Mouse (Mus musculus): ENCODE results near the gene Actl7b. TPM values are rescaled to one million over a fixed set of nuclear protein-coding genes. Genes with fewer than 3 reads are reported as not detected.

Actl7b gene
- polyA plus RNA-seq, 1 experiment = not detected

DNA sequence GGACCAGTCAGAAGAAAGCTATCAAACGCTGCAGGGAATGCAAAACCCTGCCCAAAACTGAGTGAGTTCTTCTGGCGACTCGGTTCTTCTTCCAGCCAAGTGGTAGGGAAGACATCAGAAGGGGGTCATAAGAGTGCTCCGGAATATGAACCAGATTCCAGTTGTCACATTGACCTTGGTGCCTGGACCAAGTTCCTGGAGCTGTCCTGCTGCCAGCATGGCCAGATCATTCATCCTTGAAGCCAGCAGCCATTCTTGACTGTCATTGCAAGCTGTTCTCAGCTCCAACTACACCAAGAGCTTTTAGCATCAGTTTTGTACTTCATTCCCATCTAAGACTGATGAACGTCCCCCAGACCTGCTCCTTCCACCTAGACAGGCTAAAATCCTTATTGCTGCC is 24.4 kb downstream of the Actl7b start:
- Histone ChIP-seq H3K36me3 (ENCODE audit: control insufficient read depth, insufficient read depth, low read length) (no peaks in the 10 kb centered on the region), H3K4me1 (ENCODE audit: control insufficient read depth, insufficient read depth, insufficient read length) (no peaks in the 10 kb centered on the region), H3K4me3 (ENCODE audit: extremely low read depth, insufficient read depth, insufficient read length) (no peak overlapping the region), H3K27me3 (ENCODE audit: control insufficient read depth, insufficient read depth, low read length) (no peaks in the 10 kb centered on the region), H3K27ac (ENCODE audit: insufficient read depth, low read length) (no peak overlapping the region)
- DNase-seq (ENCODE audit: low read depth in 1 of 2, low spot score in 2 of 2) = no peak
- 63% methylated on average over 5 of the region's 5 CpGs for WGBS
- no peak for TF ChIP-seq CTCF (IDR thresholded peaks at IDR 0.05; ENCODE audit: extremely low read depth, insufficient read depth, insufficient read length, insufficient replicate concordance)
- TF ChIP-seq POLR2A (IDR thresholded peaks at IDR 0.05; ENCODE audit: low read depth, low read length) = no peak

DNA sequence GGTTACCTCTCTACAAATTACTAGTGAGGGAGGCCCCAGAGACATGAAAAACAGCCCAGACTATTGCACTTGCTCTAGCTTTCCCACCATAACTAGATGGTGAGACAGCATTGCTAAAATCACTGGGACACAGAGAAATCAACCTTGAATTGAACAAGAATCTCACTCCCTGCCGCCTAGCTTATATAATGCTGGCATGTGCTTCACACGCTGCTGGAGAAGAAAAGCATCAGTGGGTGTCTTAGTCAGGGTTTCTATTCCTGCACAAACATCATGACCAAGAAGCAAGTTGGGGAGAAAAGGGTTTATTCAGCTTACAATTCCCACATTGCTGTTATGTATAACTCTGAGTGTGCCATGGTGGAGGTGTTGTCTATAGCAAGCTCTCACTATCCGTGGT is 28.1 kb downstream of the Actl7b start:
- Histone ChIP-seq H3K4me1 (ENCODE audit: control insufficient read depth, insufficient read depth, insufficient read length) (no peaks in the 10 kb centered on the region), H3K4me3 (ENCODE audit: extremely low read depth, insufficient read depth, insufficient read length) (no peak overlapping the region), H3K27me3 (ENCODE audit: control insufficient read depth, insufficient read depth, low read length) (no peaks in the 10 kb centered on the region), H3K27ac (ENCODE audit: insufficient read depth, low read length) (no peak overlapping the region), H3K36me3 (ENCODE audit: control insufficient read depth, insufficient read depth, low read length) (no peaks in the 10 kb centered on the region)
- no peak for TF ChIP-seq CTCF (IDR thresholded peaks at IDR 0.05; ENCODE audit: extremely low read depth, insufficient read depth, insufficient read length, insufficient replicate concordance)
- TF ChIP-seq POLR2A (IDR thresholded peaks at IDR 0.05; ENCODE audit: low read depth, low read length) = no peak
- no peak for DNase-seq (ENCODE audit: low read depth in 1 of 2, low spot score in 2 of 2)
- 84% methylated on average over 3 of the region's 3 CpGs for WGBS

DNA sequence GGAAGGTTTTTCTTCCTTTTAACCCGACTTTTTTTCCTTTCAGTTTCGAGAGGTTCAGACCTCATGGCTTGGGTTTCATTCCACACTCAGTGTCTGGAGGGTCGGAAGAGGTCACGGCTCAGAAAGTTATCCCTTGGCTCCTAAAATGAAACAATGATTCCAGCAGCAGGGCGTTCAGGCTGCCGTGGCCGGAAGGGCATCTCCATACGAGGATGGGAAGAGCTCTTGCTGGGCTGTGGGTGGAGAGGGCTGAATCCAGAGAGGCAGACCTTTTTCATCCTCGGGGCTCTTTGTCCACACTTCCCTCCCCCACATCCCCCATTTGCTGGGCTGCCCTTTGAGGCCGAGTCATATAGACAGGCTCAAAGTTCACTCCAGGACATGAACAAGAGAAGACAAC is 39.0 kb downstream of the Actl7b start:
- TF ChIP-seq CTCF (IDR thresholded peaks at IDR 0.05; ENCODE audit: extremely low read depth, insufficient read depth, insufficient read length, insufficient replicate concordance) (no peak), POLR2A (IDR thresholded peaks at IDR 0.05; ENCODE audit: low read depth, low read length) (no peak)

DNA sequence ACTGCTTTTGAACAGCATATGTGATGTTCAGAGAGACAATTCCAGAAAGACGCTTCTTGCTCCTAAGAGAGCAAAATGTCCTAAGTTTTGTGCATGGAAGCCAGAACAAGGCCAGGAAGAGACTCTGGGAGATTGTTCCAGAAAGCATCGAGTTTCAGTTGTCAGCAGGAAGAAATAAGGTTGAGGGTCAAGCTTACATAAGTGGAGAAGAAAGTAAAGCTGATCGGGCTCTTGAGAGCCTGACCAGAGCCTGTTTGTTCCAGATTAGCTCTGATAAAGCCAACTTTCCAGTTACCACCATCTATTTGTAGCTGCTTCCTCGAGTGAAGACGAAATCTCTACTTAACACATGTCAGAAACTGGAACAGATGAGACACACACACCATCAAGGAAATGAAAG is 42.6 kb downstream of the Actl7b start:
- Histone ChIP-seq H3K27me3 (ENCODE audit: control insufficient read depth, insufficient read depth, low read length) (no peaks in the 10 kb centered on the region), H3K27ac (ENCODE audit: insufficient read depth, low read length) (no peak overlapping the region), H3K36me3 (ENCODE audit: control insufficient read depth, insufficient read depth, low read length) (no peaks in the 10 kb centered on the region), H3K4me1 (ENCODE audit: control insufficient read depth, insufficient read depth, insufficient read length) (no peaks in the 10 kb centered on the region), H3K4me3 (ENCODE audit: extremely low read depth, insufficient read depth, insufficient read length) (no peak overlapping the region)
- no peak for DNase-seq (ENCODE audit: low read depth in 1 of 2, low spot score in 2 of 2)
- 47% methylated on average over 5 of the region's 5 CpGs for WGBS
- TF ChIP-seq CTCF (IDR thresholded peaks at IDR 0.05; ENCODE audit: extremely low read depth, insufficient read depth, insufficient read length, insufficient replicate concordance) (no peak), POLR2A (IDR thresholded peaks at IDR 0.05; ENCODE audit: low read depth, low read length) (no peak)

More for the DNA sequence above, 39.0 kb downstream of the Actl7b start:
- Histone ChIP-seq H3K27me3 (ENCODE audit: control insufficient read depth, insufficient read depth, low read length) (no peaks in the 10 kb centered on the region), H3K4me1 (ENCODE audit: control insufficient read depth, insufficient read depth, insufficient read length) (no peaks in the 10 kb centered on the region), H3K4me3 (ENCODE audit: extremely low read depth, insufficient read depth, insufficient read length) (no peak overlapping the region), H3K36me3 (ENCODE audit: control insufficient read depth, insufficient read depth, low read length) (no peaks in the 10 kb centered on the region), H3K27ac (ENCODE audit: insufficient read depth, low read length) (no peak overlapping the region)
- 52% methylated on average over 10 of the region's 10 CpGs for WGBS
- DNase-seq (ENCODE audit: low read depth in 1 of 2, low spot score in 2 of 2) = no peak

DNA sequence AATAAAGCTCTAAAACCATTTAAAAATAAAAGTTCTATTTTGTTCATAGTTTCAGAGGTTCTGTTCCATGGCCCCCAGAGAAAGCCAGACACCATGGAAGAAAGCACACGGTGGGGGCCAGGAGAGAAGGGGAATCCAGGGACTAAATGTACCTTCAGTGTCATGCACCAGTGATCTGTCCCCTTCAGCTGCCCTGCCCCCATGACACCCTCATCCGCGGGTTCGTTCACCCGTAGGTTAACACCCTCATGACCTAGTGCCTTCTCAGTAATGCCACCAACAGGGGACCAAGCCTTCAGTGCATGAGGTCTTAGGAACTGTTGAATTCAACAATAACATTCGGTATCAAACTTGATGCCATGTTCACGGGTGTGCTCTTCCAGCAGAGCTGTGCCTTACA is 44.8 kb downstream of the Actl7b start:
- no peak for DNase-seq (ENCODE audit: low read depth in 1 of 2, low spot score in 2 of 2)
- H3K27ac ChIP-seq (ENCODE audit: insufficient read depth, low read length) = no peak overlapping the region
- 83% methylated on average over 7 of the region's 7 CpGs for WGBS
- TF ChIP-seq CTCF (IDR thresholded peaks at IDR 0.05; ENCODE audit: extremely low read depth, insufficient read depth, insufficient read length, insufficient replicate concordance) (no peak), POLR2A (IDR thresholded peaks at IDR 0.05; ENCODE audit: low read depth, low read length) (no peak)
- H3K36me3 ChIP-seq (ENCODE audit: control insufficient read depth, insufficient read depth, low read length) = no peaks in the 10 kb centered on the region
- H3K4me3 ChIP-seq (ENCODE audit: extremely low read depth, insufficient read depth, insufficient read length) = no peak overlapping the region
- H3K4me1 ChIP-seq (ENCODE audit: control insufficient read depth, insufficient read depth, insufficient read length) = no peaks in the 10 kb centered on the region
- no peaks in the 10 kb centered on the region for H3K27me3 ChIP-seq (ENCODE audit: control insufficient read depth, insufficient read depth, low read length)

Other genes with a start within 250 kb of the Actl7b start
- gene Gm26657, start 1.4 kb downstream of the Actl7b start, polyA plus RNA-seq (2012; rRNA removed) = not detected in 2 replicates
- gene Actl7a, start 2.0 kb upstream of the Actl7b start, polyA plus RNA-seq (2012; rRNA removed) = not detected in 2 replicates
- 8.6 and 9.7 TPM in 2 replicates for gene Elp1, start 60.9 kb upstream of the Actl7b start, polyA plus RNA-seq (2012; rRNA removed)
- gene Fam206a, start 60.9 kb upstream of the Actl7b start, polyA plus RNA-seq (2012; rRNA removed) = 3.1 and 3.5 TPM in 2 replicates
- 1.7 and 2.0 TPM in 2 replicates for gene Ctnnal1, start 123.7 kb upstream of the Actl7b start, polyA plus RNA-seq (2012; rRNA removed)
- 9.0 and 9.4 TPM in 2 replicates for gene Tmem245, start 206.0 kb upstream of the Actl7b start, polyA plus RNA-seq (2012; rRNA removed)
- not detected in 2 replicates for gene Frrs1l, start 248.9 kb upstream of the Actl7b start, polyA plus RNA-seq (2012; rRNA removed)